Mouse (Mus musculus): ENCODE results near the gene Pole4.

GRCm38 (mm10) chr6:82699831-82700230, 5.3 kb downstream of the Pole4 start:
- TF ChIP-seq POLR2A (IDR thresholded peaks at IDR 0.05; ENCODE audit: insufficient read depth, low read length): no peak
- no peak for TF ChIP-seq CTCF (IDR thresholded peaks at IDR 0.05; ENCODE audit: low read depth, low read length)
- no peak for TF ChIP-seq EP300 (IDR thresholded peaks at IDR 0.05; ENCODE audit: insufficient read depth, low read depth, low read length)

Measured in ES-Bruce4 (cell line).